Mouse (Mus musculus) neural tube, embryonic 14.5 days (tissue): ENCODE measurements around the gene Gnb4. TPM values are rescaled to one million over a fixed set of nuclear protein-coding genes. Genes with fewer than 3 reads are reported as not detected.

ENCODE experiments used
- ATAC-seq: fragments of 200-750 bp; cut with Nextera tagmentation; 2 replicates; pipeline ENCODE4 v1.8.0; 2017; ENCODE audit warnings: low read depth, mild to moderate bottlenecking, moderate TSS enrichment, moderate library complexity
- H3K27ac ChIP-seq: fragments of 300-500 bp; sonication (generic); 2 replicates; pipeline ENCODE4 v1.5.1; 2014; ENCODE audit warnings: low read depth, mild to moderate bottlenecking, control low read depth, low read length, moderate library complexity, mixed read lengths
- H3K27me3 ChIP-seq: fragments of 300-500 bp; sonication (generic); 2 replicates; pipeline ENCODE4 v1.6.1; 2014; ENCODE audit warnings: low read length; ENCODE audit not compliant: control insufficient read depth, insufficient read depth
- H3K36me3 ChIP-seq: fragments of 300-500 bp; sonication (generic); 2 replicates; pipeline ENCODE4 v1.6.1; 2014; ENCODE audit warnings: low read length, mixed read lengths; ENCODE audit not compliant: control insufficient read depth, insufficient read depth
- H3K4me1 ChIP-seq: fragments of 300-500 bp; sonication (generic); 2 replicates; pipeline ENCODE4 v1.6.1; 2014; ENCODE audit warnings: low read length; ENCODE audit not compliant: control insufficient read depth, insufficient read depth
- H3K4me2 ChIP-seq: fragments of 300-500 bp; sonication (generic); 2 replicates; pipeline ENCODE4 v1.6.1; 2014; ENCODE audit warnings: mild to moderate bottlenecking, low read depth, low read length, control low read depth
- H3K4me3 ChIP-seq: fragments of 300-500 bp; sonication (generic); 2 replicates; pipeline ENCODE4 v1.5.1; 2014; ENCODE audit warnings: low read depth, low read length, control low read depth, mixed read lengths
- H3K9ac ChIP-seq: fragments of 300-500 bp; sonication (generic); replicated peaks from 2 replicates; pipeline ENCODE4 v1.6.1; 2014; ENCODE audit warnings: low read depth, mild to moderate bottlenecking, control low read depth, low read length, mixed read lengths
- H3K9me3 ChIP-seq: fragments of 300-500 bp; sonication (generic); 2 replicates; pipeline ENCODE4 v1.6.1; 2016; ENCODE audit warnings: low read length; ENCODE audit not compliant: control insufficient read depth
- WGBS: fragments of 180-500 bp; shearing (Covaris S2); extraction: QIAGEN DNeasy Blood & Tissue Kit; methylation state at CpG from one replicate; pipeline ENCODE4 v1.1.7; 2014; 5-methylcytosine and 5-hydroxymethylcytosine counted together
- polyA plus RNA-seq: library from polyadenylated mRNA; unstranded; fragments of >200 nt; fragmentation: Nextera tagmentation; extraction: Ambion mirVana; gene quantifications from 2 replicates; pipeline ENCODE4 v1.2.1, GENCODE M21; 2014

Gene Gnb4
- polyA plus RNA-seq, 1 experiment from 2014 or later: 98.5 TPM

DNA sequence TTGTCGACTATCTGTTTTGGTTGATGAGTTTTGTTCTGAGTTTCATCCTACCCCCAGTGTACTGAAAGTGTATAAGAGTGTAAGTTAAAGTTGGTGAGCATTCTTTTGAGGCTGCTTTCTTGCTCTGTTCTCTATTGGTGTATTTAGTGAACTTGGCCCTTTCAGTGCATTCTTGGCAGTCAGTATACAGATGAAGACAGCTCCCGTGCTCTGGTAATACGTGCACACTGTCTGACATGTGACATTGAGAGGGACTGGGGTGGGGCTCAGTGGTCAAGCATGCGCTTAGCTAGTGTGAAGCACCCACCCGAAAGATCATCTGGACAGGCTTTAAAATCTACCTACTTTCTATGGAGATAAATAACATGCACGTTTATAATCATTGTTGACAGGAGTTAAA is 53.0 kb downstream of the Gnb4 start:
- Histone ChIP-seq H3K9ac (no peak overlapping the region), H3K36me3 (peaks cover 36% of the 10 kb centered on the region), H3K27me3 (no peaks in the 10 kb centered on the region), H3K27ac (no peak overlapping the region), H3K4me3 (no peak overlapping the region), H3K4me2 (no peak overlapping the region), H3K4me1 (no peaks in the 10 kb centered on the region), H3K9me3 (no peaks in the 10 kb centered on the region)
- WGBS: 93% methylated on average over 6 of the region's 6 CpGs
- ATAC-seq: no peak

DNA sequence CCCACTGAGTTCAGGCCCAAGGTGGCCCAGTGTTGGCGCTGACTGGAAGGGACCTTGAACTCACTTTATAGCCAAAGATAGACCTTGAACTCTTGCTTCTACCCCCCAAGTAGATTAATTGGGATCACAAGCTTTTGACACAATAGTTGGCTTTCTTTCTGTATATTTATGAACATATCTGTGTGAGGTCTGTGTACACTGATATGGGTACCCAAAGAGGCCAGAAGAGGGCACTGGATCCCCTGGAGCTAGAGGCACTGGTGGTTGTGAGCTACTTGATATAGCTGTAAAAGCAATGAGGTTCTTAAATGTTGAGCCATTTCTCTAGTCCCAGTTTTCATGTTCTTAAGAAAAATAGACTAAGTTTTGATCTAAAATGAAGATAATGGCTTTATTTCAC is 63.3 kb downstream of the Gnb4 start:
- Histone ChIP-seq H3K27me3 (no peaks in the 10 kb centered on the region), H3K9ac (no peak overlapping the region), H3K36me3 (peaks cover 25% of the 10 kb centered on the region), H3K9me3 (no peaks in the 10 kb centered on the region), H3K4me3 (no peak overlapping the region), H3K4me1 (no peaks in the 10 kb centered on the region), H3K4me2 (no peak overlapping the region), H3K27ac (no peak overlapping the region)
- ATAC-seq: no peak
- WGBS: 100% methylated on average over 1 of the region's 1 CpGs

DNA sequence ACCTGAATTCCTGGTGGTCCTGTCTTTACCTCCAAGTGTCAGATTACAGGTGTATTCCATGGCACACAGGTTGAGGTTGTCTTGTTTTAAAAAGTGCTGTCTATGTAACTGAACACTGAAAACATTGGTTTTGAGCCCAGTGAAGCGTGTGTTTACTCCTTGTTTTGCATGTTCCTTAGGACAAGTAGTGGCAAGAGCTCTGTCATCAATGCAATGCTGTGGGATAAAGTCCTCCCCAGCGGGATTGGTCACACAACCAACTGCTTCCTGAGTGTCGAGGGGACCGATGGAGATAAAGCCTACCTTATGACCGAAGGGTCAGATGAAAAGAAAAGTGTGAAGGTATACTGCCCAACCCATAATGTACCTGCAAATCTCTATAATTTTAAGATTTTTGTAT is 78.3 kb downstream of the Gnb4 start:
- ATAC-seq: no peak
- 96% methylated on average over 5 of the region's 5 CpGs for WGBS
- no peak overlapping the region for H3K4me3 ChIP-seq
- H3K36me3 ChIP-seq: peaks cover 23% of the 10 kb centered on the region
- no peak overlapping the region for H3K27ac ChIP-seq
- H3K9ac ChIP-seq: no peak overlapping the region
- no peaks in the 10 kb centered on the region for H3K27me3 ChIP-seq
- no peak overlapping the region for H3K4me2 ChIP-seq
- 0 out of 2 replicates have a peak, but pooled peaks cover 3% of the 10 kb centered on the region for H3K4me1 ChIP-seq
- no peaks in the 10 kb centered on the region for H3K9me3 ChIP-seq

DNA sequence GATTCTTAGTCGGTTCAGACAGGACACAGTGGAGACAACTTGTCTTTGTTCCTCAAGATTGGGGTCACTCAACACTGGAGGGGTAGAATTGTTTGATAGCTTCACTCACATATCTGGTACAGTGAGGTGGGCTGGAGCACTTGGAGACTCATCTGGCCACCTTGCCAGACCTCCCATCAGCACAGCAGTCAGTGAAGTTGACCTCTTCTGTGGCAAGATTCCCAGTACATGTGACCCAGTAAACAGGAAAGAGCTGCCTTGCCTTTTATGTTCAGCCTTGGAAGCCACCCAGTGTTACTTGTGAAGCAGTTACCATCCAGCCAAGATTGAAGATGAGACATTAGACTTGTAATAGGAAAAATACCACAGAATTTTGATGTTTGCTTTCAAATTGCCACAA is 78.8 kb downstream of the Gnb4 start:
- ATAC-seq: no peak
- WGBS: 56% methylated on average over 1 of the region's 1 CpGs
- peaks cover 24% of the 10 kb centered on the region for H3K36me3 ChIP-seq

DNA sequence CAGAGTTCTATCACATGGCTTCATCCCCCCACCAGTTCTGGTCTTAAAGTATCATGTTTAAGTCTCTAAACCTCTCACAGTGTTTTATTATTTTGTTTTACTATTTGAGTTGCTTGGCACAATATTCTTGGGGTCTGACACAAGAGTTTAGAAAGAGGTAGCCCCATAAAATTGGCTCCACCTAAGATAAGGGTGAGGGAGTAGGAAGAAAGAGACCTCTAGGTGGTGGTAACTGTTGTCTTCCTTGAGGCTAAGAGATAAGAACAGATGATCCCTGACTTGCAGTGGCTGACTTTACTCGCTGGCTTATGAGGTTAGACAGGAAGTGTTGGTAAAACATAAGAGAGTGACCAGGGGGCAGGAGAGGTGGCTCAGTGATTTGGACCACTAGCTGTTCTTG is 80.7 kb downstream of the Gnb4 start:
- 80% methylated on average over 1 of the region's 1 CpGs for WGBS
- Histone ChIP-seq H3K36me3 (peaks cover 30% of the 10 kb centered on the region), H3K4me1 (0 out of 2 replicates have a peak, but pooled peaks cover 3% of the 10 kb centered on the region), H3K9ac (no peak overlapping the region), H3K4me3 (no peak overlapping the region), H3K4me2 (no peak overlapping the region), H3K27me3 (no peaks in the 10 kb centered on the region), H3K27ac (no peak overlapping the region), H3K9me3 (no peaks in the 10 kb centered on the region)
- no peak for ATAC-seq

More for the DNA sequence above, 78.8 kb downstream of the Gnb4 start:
- no peaks in the 10 kb centered on the region for H3K9me3 ChIP-seq
- 0 out of 2 replicates have a peak, but pooled peaks cover 3% of the 10 kb centered on the region for H3K4me1 ChIP-seq
- H3K9ac ChIP-seq: no peak overlapping the region
- H3K27ac ChIP-seq: no peak overlapping the region
- no peak overlapping the region for H3K4me2 ChIP-seq
- no peak overlapping the region for H3K4me3 ChIP-seq
- no peaks in the 10 kb centered on the region for H3K27me3 ChIP-seq

Other genes with a start within 250 kb of the Gnb4 start
- 26.0 and 26.7 TPM in 2 replicates for gene Pik3ca, start 218.9 kb downstream of the Gnb4 start, polyA plus RNA-seq
- gene Kcnmb3, start 124.4 kb downstream of the Gnb4 start, polyA plus RNA-seq: 0.16 TPM in 1 of 2 replicates, not detected in the other
- gene Zfp639, start 106.3 kb downstream of the Gnb4 start, polyA plus RNA-seq: 44.9 and 47.2 TPM in 2 replicates
- 44.1 and 51.9 TPM in 2 replicates for gene Mfn1, start 87.1 kb downstream of the Gnb4 start, polyA plus RNA-seq
- 57.5 and 72.7 TPM in 2 replicates for gene Actl6a, start 89.7 kb upstream of the Gnb4 start, polyA plus RNA-seq
- 336 and 357 TPM in 2 replicates for gene Ndufb5, start 120.4 kb upstream of the Gnb4 start, polyA plus RNA-seq
- gene Mrpl47, start 121.0 kb upstream of the Gnb4 start, polyA plus RNA-seq: 32.3 and 38.5 TPM in 2 replicates
- gene Usp13, start 201.0 kb upstream of the Gnb4 start, polyA plus RNA-seq: 15.1 and 15.8 TPM in 2 replicates